Comparison of ENCODE assay signal across 24 mouse cellular contexts in genomic region chr4:34893479-34893878, GRCm38 (mm10). TPM values are rescaled to one million over a fixed set of nuclear protein-coding genes. Genes with fewer than 3 reads are reported as not detected.
DNase-seq lines count a peak whose midpoint lies in the region; ATAC-seq lines count a peak whose summit lies in the region.
"Had no signal": no experiment of that assay in that cellular context is flagged by ENCODE, and none has a peak within 500 bp of the region (broad histone marks: within the 10 kb centered on the region; RNA-seq: fewer than 3 reads in every experiment).

TSS of gene Cga (plus strand) at chr4:34893779.

- H3K27me3 ChIP-seq in embryonic facial prominence, embryonic 11.5 days (ENCODE audit: control insufficient read depth, insufficient read depth, low read length): peaks cover 8% of the 10 kb centered on the region; the same call in 1 of the 2 replicates
- H3K27me3 ChIP-seq in embryonic facial prominence, embryonic 10.5 days (replicated peaks; ENCODE audit: low read depth, poor library complexity, severe bottlenecking): peaks cover 36% of the 10 kb centered on the region

- peak; percentile 19 for DNase-seq in embryonic facial prominence, embryonic 11.5 days (ENCODE audit: low spot score)
- no peak for DNase-seq in embryonic facial prominence, embryonic 10.5 days (ENCODE audit: low spot score)
- peak; percentile 9 for DNase-seq in heart, adult 11 months
- no peak for DNase-seq in heart, adult 8-10 months (ENCODE audit: low spot score)
- DNase-seq: adrenal gland, adult 2 months; adrenal gland, adult 8-10 months; adrenal gland, postnatal 10 days; adrenal gland, postnatal 14 days; adrenal gland, postnatal 25 days; adrenal gland, postnatal 36 days; B cell, adult 2 months; cerebellum, adult 11 months; cerebellum, adult 11-12 months; cerebellum, adult 18-20 months had no signal

- 58% methylated on average over 1 of the region's 1 CpGs for WGBS in embryonic facial prominence, embryonic 11.5 days
- 80% methylated on average over 1 of the region's 1 CpGs for WGBS in embryonic facial prominence, embryonic 10.5 days

- ATAC-seq in embryonic facial prominence, embryonic 11.5 days (replicated peaks; ENCODE audit: insufficient number of reproducible peaks, low FRiP score, low TSS enrichment, low read depth): no peak
- ATAC-seq: activated CD4-positive, CD25-positive, alpha-beta regulatory T cell, adult 4 months; CD4-positive, CD25-positive, alpha-beta regulatory T cell, adult 4 months; Patski had no signal

- no peaks in the 10 kb centered on the region for H3K4me1 ChIP-seq in embryonic facial prominence, embryonic 11.5 days (ENCODE audit: control insufficient read depth, insufficient read depth, low read length)
- H3K4me1 ChIP-seq in embryonic facial prominence, embryonic 10.5 days: peaks cover 10% of the 10 kb centered on the region; the same call in 1 of the 2 replicates

- H3K4me2 ChIP-seq in embryonic facial prominence, embryonic 11.5 days (ENCODE audit: low read depth, low read length): no peak within 1 kb of the TSS

- no peaks in the 10 kb centered on the region for H3K36me3 ChIP-seq in embryonic facial prominence, embryonic 11.5 days (replicated peaks; ENCODE audit: control insufficient read depth, insufficient read depth, low read depth, low read length)
- no peaks in the 10 kb centered on the region for H3K36me3 ChIP-seq in embryonic facial prominence, embryonic 10.5 days (replicated peaks)
- H3K36me3 ChIP-seq: G1E had no signal

- H3K4me3 ChIP-seq in embryonic facial prominence, embryonic 11.5 days (ENCODE audit: low read depth, low read length): no peak within 1 kb of the TSS
- H3K4me3 ChIP-seq in embryonic facial prominence, embryonic 10.5 days: no peak within 1 kb of the TSS

- H3K27ac ChIP-seq in embryonic facial prominence, embryonic 11.5 days (replicated peaks; ENCODE audit: low read depth, low read length): no peak within 1 kb of the TSS
- no peak within 1 kb of the TSS for H3K27ac ChIP-seq in embryonic facial prominence, embryonic 10.5 days (replicated peaks)

- no peak within 1 kb of the TSS for H3K9ac ChIP-seq in embryonic facial prominence, embryonic 11.5 days (replicated peaks; ENCODE audit: low read length)

- no peaks in the 10 kb centered on the region for H3K9me3 ChIP-seq in embryonic facial prominence, embryonic 11.5 days (replicated peaks; ENCODE audit: control insufficient read depth, low read length)
- H3K9me3 ChIP-seq in embryonic facial prominence, embryonic 10.5 days: no peaks in the 10 kb centered on the region
- H3K9me3 ChIP-seq: G1E had no signal

RNA-seq across cellular contexts. Expression of gene Cga, which starts in this region (rescaled TPM):
- 2.1 and 3.2 TPM in 2 replicates for polyA plus RNA-seq in embryonic facial prominence, embryonic 11.5 days (2014; fragmentation: Nextera tagmentation; extraction: Ambion mirVana)
- polyA plus RNA-seq in embryonic facial prominence, embryonic 10.5 days (2016; fragmentation: Nextera tagmentation; extraction: Ambion mirVana): 2.4 and 2.8 TPM in 2 replicates
- total RNA-seq in heart, adult 8-10 months (2022): not detected
- total RNA-seq: adrenal gland, adult 18-20 months; adrenal gland, adult 2 months; adrenal gland, adult 8-10 months; adrenal gland, postnatal 10 days; adrenal gland, postnatal 14 days; adrenal gland, postnatal 25 days; adrenal gland, postnatal 36 days; adrenal gland, postnatal 4 days; CH12.LX; G1E; MEL had no signal
- polyA plus RNA-seq: activated CD4-positive, CD25-positive, alpha-beta regulatory T cell, adult 4 months; adrenal gland, adult 2 months; brain, embryonic 14.5 days; C2C12; CD4-positive, CD25-positive, alpha-beta regulatory T cell, adult 4 months; G1E; Patski had no signal

Comparison
In these comparisons a context has a peak if more than half of its experiments do, and no peak if none do; other contexts are left out.
1. DNase-seq: peak in embryonic facial prominence, embryonic 11.5 days (single experiment) and heart, adult 11 months (single experiment); none in embryonic facial prominence, embryonic 10.5 days (single experiment) and heart, adult 8-10 months (single experiment).